Mouse (Mus musculus) erythroblast, embryonic 14.5 days (primary cell): ENCODE measurements around the gene Hspbp1. TPM values are rescaled to one million over a fixed set of nuclear protein-coding genes. Genes with fewer than 3 reads are reported as not detected.
A peak's percentile ranks its signal among the peaks of the same experiment; 100 is the strongest.

ENCODE experiments used
- H3K27me3 ChIP-seq: 2 replicates; pipeline ENCODE4 v1.6.1; 2012; ENCODE audit warnings: inconsistent platforms; ENCODE audit not compliant: control insufficient read depth
- H3K36me3 ChIP-seq: 2 replicates; pipeline ENCODE4 v1.6.1; 2012; ENCODE audit warnings: mild to moderate bottlenecking, inconsistent platforms; ENCODE audit not compliant: control insufficient read depth
- H3K4me1 ChIP-seq: 2 replicates; pipeline ENCODE4 v1.6.1; 2012; ENCODE audit warnings: inconsistent platforms; ENCODE audit not compliant: control insufficient read depth
- H3K4me3 ChIP-seq: replicated peaks from 2 replicates; pipeline ENCODE3; 2012; ENCODE audit warnings: moderate library complexity, mild to moderate bottlenecking, inconsistent platforms
- H3K9me3 ChIP-seq: 2 replicates; pipeline ENCODE4 v1.6.1; 2012; ENCODE audit warnings: low read length, inconsistent platforms, mixed read lengths; ENCODE audit not compliant: control insufficient read depth
- GATA1 ChIP-seq: IDR thresholded peaks from 2 replicates; pipeline ENCODE4 v1.6.1; 2012; ENCODE audit warnings: low read length, inconsistent platforms, mixed read lengths
- TAL1 ChIP-seq: IDR thresholded peaks from 3 replicates; pipeline ENCODE4 v1.6.1; 2012; ENCODE audit warnings: low read length, inconsistent platforms, mixed read lengths
- polyA plus RNA-seq: library from polyadenylated mRNA; stranded (reverse); fragments of >175 nt; gene quantifications from 2 replicates; pipeline ENCODE4 v1.2.3, GENCODE M21; 2012

Gene Hspbp1
- polyA plus RNA-seq, 1 experiment = 12.9 TPM

- Histone ChIP-seq H3K36me3 (peaks cover 88% of the 10 kb centered on the region), H3K27me3 (no peaks in the 10 kb centered on the region), H3K9me3 (peaks cover 14% of the 10 kb centered on the region), H3K4me1 (peaks cover 48% of the 10 kb centered on the region), H3K4me3 (no peak overlapping the region)
- no peak for TF ChIP-seq TAL1
- no peak for TF ChIP-seq GATA1
Observed at GRCm38 (mm10) chr7:4647291-4647690, 37.6 kb downstream of the Hspbp1 start.

GRCm38 (mm10) chr7:4646806-4647205, 38.1 kb downstream of the Hspbp1 start:
- Histone ChIP-seq H3K4me1 (peaks cover 45% of the 10 kb centered on the region), H3K36me3 (peaks cover 88% of the 10 kb centered on the region), H3K4me3 (no peak overlapping the region), H3K27me3 (no peaks in the 10 kb centered on the region), H3K9me3 (peaks cover 14% of the 10 kb centered on the region)
- TF ChIP-seq TAL1 (no peak), GATA1 (no peak)

- Histone ChIP-seq H3K4me3 (no peak overlapping the region), H3K27me3 (no peaks in the 10 kb centered on the region), H3K9me3 (no peaks in the 10 kb centered on the region), H3K4me1 (peaks cover 36% of the 10 kb centered on the region), H3K36me3 (peaks cover 100% of the 10 kb centered on the region)
- no peak for TF ChIP-seq TAL1
- TF ChIP-seq GATA1 = no peak
Observed at GRCm38 (mm10) chr7:4643225-4643624, 41.6 kb downstream of the Hspbp1 start.

- Histone ChIP-seq H3K4me3 (no peak overlapping the region), H3K36me3 (peaks cover 100% of the 10 kb centered on the region), H3K9me3 (no peaks in the 10 kb centered on the region), H3K4me1 (peaks cover 24% of the 10 kb centered on the region), H3K27me3 (no peaks in the 10 kb centered on the region)
- TF ChIP-seq GATA1 = no peak
- TF ChIP-seq TAL1 = no peak
Observed at GRCm38 (mm10) chr7:4641956-4642355, 42.9 kb downstream of the Hspbp1 start.

GRCm38 (mm10) chr7:4641155-4641554, 43.7 kb downstream of the Hspbp1 start:
- H3K4me3 ChIP-seq = no peak overlapping the region
- peaks cover 100% of the 10 kb centered on the region for H3K36me3 ChIP-seq
- no peaks in the 10 kb centered on the region for H3K9me3 ChIP-seq
- no peak for TF ChIP-seq GATA1
- TF ChIP-seq TAL1 = no peak
- no peaks in the 10 kb centered on the region for H3K27me3 ChIP-seq
- peaks cover 19% of the 10 kb centered on the region for H3K4me1 ChIP-seq

- peaks cover 98% of the 10 kb centered on the region for H3K36me3 ChIP-seq
- no peaks in the 10 kb centered on the region for H3K9me3 ChIP-seq
- H3K27me3 ChIP-seq = no peaks in the 10 kb centered on the region
- H3K4me1 ChIP-seq = peaks cover 22% of the 10 kb centered on the region
- H3K4me3 ChIP-seq = no peak overlapping the region
- TF ChIP-seq GATA1 = no peak
- TF ChIP-seq TAL1 = no peak
Observed at GRCm38 (mm10) chr7:4636179-4636578, 48.7 kb downstream of the Hspbp1 start.

GRCm38 (mm10) chr7:4631031-4631430, 53.8 kb downstream of the Hspbp1 start, which contains the start of gene Tmem86b:
TSS of gene Tmem86b (minus strand) at chr7:4631422.
- Histone ChIP-seq H3K4me1 (peaks cover 73% of the 10 kb centered on the region), H3K36me3 (peaks cover 97% of the 10 kb centered on the region), H3K4me3 (peak within 1 kb of the TSS; percentile 74), H3K27me3 (no peaks in the 10 kb centered on the region), H3K9me3 (no peaks in the 10 kb centered on the region)
- TF ChIP-seq TAL1 = no peak
- peak; percentile 36; the same call in 1 of the 2 replicates for TF ChIP-seq GATA1

- peak overlapping the region; percentile 74 for H3K4me3 ChIP-seq
- H3K4me1 ChIP-seq = peaks cover 77% of the 10 kb centered on the region
- peaks cover 95% of the 10 kb centered on the region for H3K36me3 ChIP-seq
- H3K9me3 ChIP-seq = no peaks in the 10 kb centered on the region
- TF ChIP-seq TAL1 = peak; percentile 95
- TF ChIP-seq GATA1 = peak; percentile 96
- no peaks in the 10 kb centered on the region for H3K27me3 ChIP-seq
Observed at GRCm38 (mm10) chr7:4630198-4630597, 54.7 kb downstream of the Hspbp1 start.

- H3K4me3 ChIP-seq = peak overlapping the region; percentile 74
- no peaks in the 10 kb centered on the region for H3K27me3 ChIP-seq
- peaks cover 79% of the 10 kb centered on the region for H3K4me1 ChIP-seq
- no peak for TF ChIP-seq TAL1
- no peak for TF ChIP-seq GATA1
- H3K36me3 ChIP-seq = peaks cover 93% of the 10 kb centered on the region
- H3K9me3 ChIP-seq = no peaks in the 10 kb centered on the region
Observed at GRCm38 (mm10) chr7:4629586-4629985, 55.3 kb downstream of the Hspbp1 start.

GRCm38 (mm10) chr7:4625928-4626327, 58.9 kb downstream of the Hspbp1 start:
- no peak overlapping the region for H3K4me3 ChIP-seq
- no peaks in the 10 kb centered on the region for H3K27me3 ChIP-seq
- TF ChIP-seq TAL1 = no peak
- H3K9me3 ChIP-seq = no peaks in the 10 kb centered on the region
- H3K36me3 ChIP-seq = peaks cover 58% of the 10 kb centered on the region
- peaks cover 60% of the 10 kb centered on the region for H3K4me1 ChIP-seq
